Mouse (Mus musculus) spleen, postnatal 14 days (tissue): ENCODE results near the gene Chmp5.
"Not testable (repeated sequence)": the region's sequence is repeated elsewhere in the genome, so short reads cannot be mapped to it uniquely, and the experiment has no call there.

Experiments used
- DNase-seq, 2 experiments: peaks; one replicate each; pipeline ENCODE4 v3.0.0; 2021 to 2022; ENCODE audit warnings: low spot score in 2 of 2

The Chmp5 gene

DNA sequence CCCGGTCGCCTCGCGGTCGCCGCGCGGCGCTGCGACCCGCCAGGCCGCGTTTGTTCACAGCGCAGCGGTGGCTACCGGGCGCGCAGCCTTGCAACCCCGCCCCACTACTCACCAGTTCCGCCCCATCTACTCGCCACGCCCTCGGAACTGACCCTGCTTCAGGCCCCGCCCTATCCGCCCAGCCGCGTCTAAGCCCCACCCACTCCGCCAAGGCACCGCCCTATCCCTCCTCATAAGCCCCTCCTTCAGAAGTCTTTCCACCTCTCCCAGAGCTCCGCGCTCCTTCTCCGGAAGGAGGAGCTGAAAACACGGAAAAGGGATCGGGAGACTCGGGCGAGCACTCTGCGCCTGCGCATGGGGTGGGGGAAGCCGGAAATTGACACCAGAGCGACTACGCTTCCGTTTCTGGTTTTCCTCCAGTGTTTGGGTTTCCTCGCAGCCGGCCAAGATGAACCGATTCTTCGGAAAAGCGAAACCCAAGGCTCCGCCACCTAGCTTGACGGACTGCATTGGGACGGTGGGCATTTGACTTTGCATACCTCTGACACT is at the start of gene Chmp5, which contains the start of gene Bag1:
Gene Chmp5 (plus strand): TSS at position 248 of the 549 bp plus-strand sequence.
Gene Bag1 (minus strand): TSS at position 135 of the 549 bp plus-strand sequence.
- DNase-seq = peak; percentile 99

DNA sequence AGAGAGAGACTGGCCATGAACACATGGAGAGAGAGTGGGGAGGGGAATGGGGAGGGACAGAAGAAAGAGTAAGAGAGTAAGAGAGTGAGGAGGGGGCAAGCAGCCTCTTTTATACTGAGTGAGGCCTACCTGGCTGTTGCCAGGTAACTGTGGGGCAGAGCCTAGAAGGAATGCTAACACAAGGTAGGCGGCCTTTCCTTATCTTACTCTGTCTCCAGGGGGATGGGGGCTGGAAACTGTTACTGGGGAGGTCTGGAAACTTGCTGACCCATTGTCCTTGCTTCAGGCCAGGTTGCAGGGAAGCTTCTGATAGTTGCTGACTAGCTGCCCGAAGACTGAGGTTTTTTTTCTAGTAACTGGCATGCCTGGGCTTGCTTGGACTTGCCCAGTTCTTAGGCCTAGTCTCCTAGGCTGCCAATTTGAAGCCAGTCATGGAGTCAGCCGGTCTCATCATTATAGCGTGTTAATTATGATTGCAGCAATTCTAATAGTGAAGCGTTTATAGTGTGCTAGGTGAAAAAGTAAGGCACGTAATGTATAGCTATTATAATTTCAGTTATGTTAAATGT is 49.6 kb upstream of the Chmp5 start:
- DNase-seq = no peak

DNA sequence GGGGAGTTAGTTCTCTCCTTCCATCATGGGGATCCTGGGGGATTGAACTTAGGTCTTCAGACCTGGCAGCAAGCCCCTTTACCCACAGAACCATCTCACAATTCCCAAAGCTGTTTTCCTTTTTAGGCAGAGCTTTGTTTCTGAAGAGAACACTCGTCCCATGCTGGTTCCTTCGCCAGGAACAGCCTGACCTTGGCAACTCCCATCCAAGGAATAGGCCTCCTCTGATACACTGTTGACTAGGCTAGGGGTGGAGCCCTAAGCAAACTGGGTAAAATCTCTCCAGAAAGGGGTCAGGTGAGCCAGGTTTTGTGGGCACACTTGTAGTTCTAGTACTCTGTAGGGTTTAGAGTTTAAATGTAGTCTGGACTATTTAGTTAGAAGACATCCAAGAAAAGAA is 48.9 kb upstream of the Chmp5 start:
- DNase-seq = no peak

GRCm38 (mm10) chr4:40900071-40900470 is 48.1 kb upstream of the Chmp5 start:
- DNase-seq = no peak

- no peak for DNase-seq
Measured at GRCm38 (mm10) chr4:40900612-40901011, 47.6 kb upstream of the Chmp5 start.

DNA sequence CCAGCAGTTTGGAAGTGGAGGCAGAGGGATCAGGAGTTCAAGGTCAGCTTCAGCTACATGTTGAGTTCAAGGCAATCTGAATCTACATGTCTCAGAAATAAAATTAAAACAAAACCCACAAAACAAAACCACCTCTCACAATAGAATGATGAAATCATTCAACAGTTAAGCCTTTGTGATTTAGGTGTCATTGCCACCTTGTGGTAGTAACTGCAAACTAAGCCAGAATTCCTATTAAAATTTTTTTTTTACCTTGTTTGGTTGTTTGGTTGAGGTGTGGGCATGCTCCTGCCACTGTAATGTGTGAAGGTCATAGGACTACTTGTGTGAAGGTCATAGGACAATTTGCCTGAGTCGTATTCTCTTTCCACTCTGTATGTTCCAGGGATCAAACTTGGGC is 41.9 kb upstream of the Chmp5 start:
- DNase-seq = no peak

GRCm38 (mm10) chr4:40908261-40908969 is 39.8 kb upstream of the Chmp5 start:
- no peak for DNase-seq

DNA sequence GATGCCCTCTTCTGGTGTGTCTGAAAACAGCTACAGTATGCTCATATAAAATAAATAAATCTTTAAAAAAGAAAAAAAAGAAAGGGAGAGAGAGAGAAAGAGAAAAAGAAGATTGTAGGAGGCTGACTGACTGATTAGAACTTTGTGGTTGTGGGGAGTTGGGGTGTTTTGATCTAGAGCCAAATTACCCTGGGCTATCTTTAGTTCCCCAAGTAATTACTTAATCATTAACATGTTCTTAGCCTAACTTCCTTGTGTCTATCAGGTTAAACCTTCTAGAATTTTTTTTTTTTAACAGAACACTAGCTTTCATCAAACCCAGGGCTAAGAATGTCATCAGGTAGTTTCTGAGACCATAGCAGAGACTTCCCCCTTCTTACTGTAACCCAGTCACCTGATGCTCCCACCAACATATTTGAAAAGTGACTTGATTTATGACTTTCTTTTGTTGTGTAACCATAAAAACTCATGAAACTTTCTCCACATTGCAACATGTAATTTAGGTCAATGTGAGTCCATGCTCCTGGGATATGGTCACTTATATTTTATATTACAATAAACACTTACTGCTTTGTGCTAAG is 33.8 kb upstream of the Chmp5 start:
- no peak for DNase-seq

DNA sequence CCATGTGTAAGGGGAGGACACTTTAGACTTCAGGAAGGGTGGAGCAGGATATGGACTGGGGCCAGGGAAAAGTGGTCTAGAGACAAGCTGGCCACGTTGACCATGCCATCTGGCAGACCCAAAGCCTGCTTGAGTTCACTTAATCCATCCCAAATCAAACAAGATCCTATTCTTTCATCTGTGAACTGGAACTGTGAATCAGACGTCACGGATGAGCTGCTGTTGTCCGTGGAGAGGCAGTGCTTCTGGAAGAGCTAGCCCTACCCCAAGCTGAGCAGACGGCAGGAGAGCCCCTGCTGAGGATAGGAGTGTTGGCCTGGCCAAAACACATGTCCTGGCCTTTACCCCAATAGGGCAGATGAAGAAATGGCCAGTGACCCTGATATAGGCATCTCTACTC is 32.3 kb upstream of the Chmp5 start:
- DNase-seq = no peak

DNA sequence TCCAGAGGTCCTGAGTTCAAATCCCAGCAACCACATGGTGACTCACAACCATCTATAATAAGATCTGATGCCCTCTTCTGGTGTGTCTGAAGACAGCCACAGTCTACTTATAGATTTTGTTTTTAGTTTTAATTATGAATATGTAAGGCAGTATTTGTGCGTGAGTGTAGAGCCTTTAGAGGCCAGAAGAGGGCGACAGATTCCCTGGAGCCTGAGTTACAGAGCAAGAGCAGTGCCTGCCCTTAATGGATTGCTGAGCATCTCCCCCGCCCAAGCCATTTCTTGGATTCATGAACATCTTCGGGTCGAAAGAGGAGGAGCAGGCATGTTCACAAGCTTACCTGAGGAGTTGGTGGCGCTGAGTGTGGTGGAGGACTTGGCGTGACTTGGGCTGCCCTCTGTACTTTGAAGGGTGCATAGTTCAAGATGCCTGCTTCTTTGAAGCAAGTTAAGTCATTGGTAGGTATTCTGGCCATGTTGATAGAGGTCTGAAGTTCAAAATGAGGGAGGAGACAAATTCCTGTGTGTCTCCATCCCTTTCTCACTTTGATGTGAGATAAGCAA is 31.5 kb upstream of the Chmp5 start:
- DNase-seq = no peak

DNA sequence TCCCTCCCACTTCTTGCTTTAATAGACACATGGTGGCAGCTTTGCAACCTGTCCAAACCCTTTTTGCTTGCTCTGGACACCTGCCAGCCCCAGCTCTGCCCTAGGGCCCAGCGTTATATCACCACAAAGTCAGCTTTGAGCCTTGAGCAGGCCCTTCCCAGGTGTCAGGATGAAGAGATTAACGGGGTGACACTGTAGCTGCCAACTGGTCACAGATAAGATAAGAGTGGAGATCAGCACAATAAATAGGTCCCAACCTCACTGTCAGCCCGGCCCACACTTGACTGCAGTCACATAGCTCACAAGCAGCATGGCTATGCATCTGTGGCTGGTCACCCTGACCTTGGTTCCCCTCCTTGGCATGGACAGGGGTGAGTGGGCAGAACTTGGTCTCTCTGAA is 28.4 kb upstream of the Chmp5 start, which contains the start of gene Spink4:
Gene Spink4 (plus strand): TSS at position 268 of the 400 bp plus-strand sequence.
- no peak for DNase-seq

DNA sequence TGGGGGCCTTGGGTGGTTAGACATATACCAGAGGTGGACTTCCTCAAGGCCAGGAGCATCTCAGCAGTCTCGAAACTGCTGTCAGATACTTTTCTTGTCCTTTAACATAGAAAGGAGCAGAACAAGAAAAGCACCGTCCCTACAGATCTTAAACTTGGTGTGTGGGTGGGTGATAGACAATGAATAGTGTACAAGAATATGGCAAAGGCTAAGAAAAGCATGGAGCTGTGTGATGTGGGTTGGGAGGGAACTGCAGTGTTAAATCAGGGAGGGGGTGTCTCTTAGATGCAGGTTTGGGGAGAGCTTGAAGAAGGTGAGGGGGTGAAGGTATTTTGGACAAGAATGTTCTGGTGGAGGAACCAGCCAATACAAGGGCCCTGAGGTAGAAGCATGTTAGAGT is 27.6 kb upstream of the Chmp5 start:
- no peak for DNase-seq

DNA sequence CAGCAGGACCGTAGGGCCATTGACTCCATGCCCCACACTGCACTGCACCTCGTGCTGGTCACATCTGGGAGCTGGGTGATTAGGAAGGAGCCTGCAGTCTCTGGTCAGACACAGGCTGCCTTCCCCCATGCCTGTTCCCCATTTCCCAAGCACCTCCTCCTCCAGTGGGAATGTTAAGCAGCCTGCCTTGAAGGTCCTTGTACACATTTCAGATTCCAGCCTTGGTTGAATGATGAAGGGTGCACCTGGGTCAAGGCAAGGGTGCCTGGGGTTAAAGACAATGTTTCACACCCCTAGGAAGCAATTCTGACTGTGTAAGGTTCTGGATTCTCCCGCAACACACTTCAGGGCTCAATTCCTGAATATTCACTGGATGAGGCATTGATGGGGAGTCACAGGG is 26.9 kb upstream of the Chmp5 start:
- DNase-seq = no peak

- DNase-seq = no peak
Measured at GRCm38 (mm10) chr4:40923087-40923651, 25.0 kb upstream of the Chmp5 start.

DNA sequence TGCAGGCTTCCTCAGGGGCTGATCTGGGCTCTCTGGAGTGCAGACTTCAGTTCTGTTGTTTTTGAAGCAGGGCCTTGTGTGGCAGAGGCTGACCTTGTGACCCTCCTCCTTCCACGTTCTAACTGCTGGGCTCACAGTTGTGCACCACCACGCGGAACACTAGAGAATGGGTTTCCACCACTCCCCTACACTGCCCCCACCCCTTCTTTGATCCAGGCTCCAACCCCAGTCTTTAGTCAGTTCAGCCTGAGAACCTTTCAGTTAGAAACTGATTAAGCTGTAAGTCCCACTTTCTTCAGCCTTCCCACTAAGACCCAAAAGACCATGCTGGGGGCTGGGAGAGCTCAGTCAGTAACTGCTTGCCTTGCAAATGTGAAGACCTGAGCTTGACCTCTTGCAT is 22.6 kb upstream of the Chmp5 start:
- DNase-seq = no peak

DNA sequence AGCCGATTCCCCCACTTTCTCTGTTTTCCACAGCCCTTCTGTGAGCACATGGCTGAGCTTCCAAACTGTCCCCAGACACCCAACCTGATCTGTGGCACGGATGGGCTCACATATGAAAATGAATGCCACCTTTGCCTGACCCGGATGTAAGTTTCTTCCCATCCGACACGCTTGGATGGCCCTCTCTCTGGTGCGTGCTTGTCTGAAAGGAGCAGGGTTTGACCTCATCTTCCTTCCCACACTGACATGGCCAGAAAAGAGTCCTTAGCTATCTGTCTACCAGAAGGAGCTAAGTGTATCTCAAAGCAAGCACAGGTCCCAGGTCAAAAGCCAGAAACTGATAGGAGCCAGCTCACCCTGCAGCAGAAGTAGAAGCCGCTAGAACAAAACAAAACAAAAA is 19.2 kb upstream of the Chmp5 start:
- DNase-seq = no peak

- DNase-seq = no peak
Measured at GRCm38 (mm10) chr4:40933694-40934093, 14.5 kb upstream of the Chmp5 start.

GRCm38 (mm10) chr4:40934369-40934768 is 13.8 kb upstream of the Chmp5 start:
- DNase-seq = not testable (repeated sequence)

- no peak for DNase-seq
Measured at GRCm38 (mm10) chr4:40936175-40936839, 11.9 kb upstream of the Chmp5 start.

GRCm38 (mm10) chr4:40938793-40939192 is 9.4 kb upstream of the Chmp5 start:
- no peak for DNase-seq

DNA sequence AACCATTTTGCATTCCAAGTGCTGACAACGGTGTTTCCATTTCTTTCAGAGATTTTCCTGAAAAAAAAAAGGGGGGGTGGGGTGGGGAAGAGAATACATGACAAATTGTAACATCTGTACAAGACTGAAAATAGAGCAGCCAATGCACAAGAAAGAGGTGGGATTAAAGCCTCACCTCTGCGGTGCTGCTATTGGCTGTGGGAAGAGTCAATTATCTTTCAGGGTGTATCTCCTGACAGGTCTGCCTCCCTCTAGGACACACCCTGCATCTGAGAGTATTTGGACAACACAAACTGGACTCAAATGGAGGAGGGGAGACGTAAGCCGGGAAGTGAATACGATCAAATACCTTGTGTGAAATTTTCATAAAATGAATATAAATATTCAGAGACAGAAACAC is 4.6 kb upstream of the Chmp5 start:
- no peak for DNase-seq
